Mouse (Mus musculus) NIH3T3 (cell line): Measurements from ENCODE around the gene Cbfa2t3.

Source experiments
- DNase-seq: peaks from one replicate; pipeline ENCODE4 v3.0.0-alpha.2; 2012; ENCODE audit warnings: low read depth

The Cbfa2t3 gene

GRCm38 (mm10) chr8:122686879-122687278, 12.0 kb downstream of the Cbfa2t3 start:
- no peak for DNase-seq

- DNase-seq = no peak
These were observed 13.6 kb downstream of the Cbfa2t3 start for GRCm38 (mm10) chr8:122685097-122685861.

- DNase-seq = no peak
These were observed 16.1 kb downstream of the Cbfa2t3 start for GRCm38 (mm10) chr8:122682820-122683219.

- DNase-seq = no peak
These were observed 18.7 kb downstream of the Cbfa2t3 start for GRCm38 (mm10) chr8:122680171-122680570.

GRCm38 (mm10) chr8:122679325-122679920, 19.5 kb downstream of the Cbfa2t3 start:
- DNase-seq = no peak

- DNase-seq = no peak
These were observed 20.1 kb downstream of the Cbfa2t3 start for GRCm38 (mm10) chr8:122678896-122679210.

- DNase-seq = peak; percentile 26
These were observed 20.6 kb downstream of the Cbfa2t3 start for GRCm38 (mm10) chr8:122678061-122678895.

- DNase-seq = no peak
These were observed 21.4 kb downstream of the Cbfa2t3 start for GRCm38 (mm10) chr8:122677481-122678021.

- DNase-seq = no peak
These were observed 22.1 kb downstream of the Cbfa2t3 start for GRCm38 (mm10) chr8:122676621-122677480.

- no peak for DNase-seq
These were observed 23.1 kb downstream of the Cbfa2t3 start for GRCm38 (mm10) chr8:122675596-122676420.

- DNase-seq = no peak
These were observed 23.9 kb downstream of the Cbfa2t3 start for GRCm38 (mm10) chr8:122674999-122675398.

GRCm38 (mm10) chr8:122673989-122674388, 24.9 kb downstream of the Cbfa2t3 start:
- no peak for DNase-seq

- DNase-seq = no peak
These were observed 27.0 kb downstream of the Cbfa2t3 start for GRCm38 (mm10) chr8:122671894-122672293.

GRCm38 (mm10) chr8:122670718-122671117, 28.2 kb downstream of the Cbfa2t3 start:
- DNase-seq = no peak

- DNase-seq = no peak
These were observed 28.9 kb downstream of the Cbfa2t3 start for GRCm38 (mm10) chr8:122670001-122670400.

- no peak for DNase-seq
These were observed 29.5 kb downstream of the Cbfa2t3 start for GRCm38 (mm10) chr8:122669370-122669769.

- peak; percentile 23 for DNase-seq
These were observed 31.1 kb downstream of the Cbfa2t3 start for GRCm38 (mm10) chr8:122667854-122668253.

- DNase-seq = no peak
These were observed 32.1 kb downstream of the Cbfa2t3 start for GRCm38 (mm10) chr8:122666827-122667226.

GRCm38 (mm10) chr8:122666338-122666764, 32.6 kb downstream of the Cbfa2t3 start:
- peak; percentile 42 for DNase-seq

- peak; percentile 60 for DNase-seq
These were observed 33.1 kb downstream of the Cbfa2t3 start for GRCm38 (mm10) chr8:122665667-122666316.
